Mouse (Mus musculus): ENCODE results near the gene Srsf12.

DNA sequence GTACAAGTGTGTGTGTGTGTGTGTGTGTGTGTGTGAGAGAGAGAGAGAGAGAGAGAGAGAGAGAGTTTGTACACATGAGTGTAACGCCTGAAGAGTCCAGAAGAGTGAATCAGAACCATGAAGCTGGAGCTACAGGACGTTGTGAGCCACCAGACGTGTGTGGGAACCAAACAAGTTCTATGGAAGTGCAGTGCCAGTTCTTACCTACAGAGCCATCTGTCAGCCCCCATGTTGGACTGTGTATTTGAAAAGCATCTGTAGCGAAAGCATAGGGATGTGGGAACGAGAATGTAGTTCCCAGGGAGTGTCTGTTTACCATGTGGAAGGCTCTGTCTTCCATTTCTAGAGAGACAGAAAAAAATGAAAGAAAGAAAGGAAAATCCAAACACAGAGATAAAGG, 25.3 kb upstream of the Srsf12 start:
- TF ChIP-seq CTCF (IDR thresholded peaks at IDR 0.05; ENCODE audit: low read depth) (no peak), EP300 (IDR thresholded peaks at IDR 0.05; ENCODE audit: low read depth) (no peak)

Measured in heart, postnatal 0 days (tissue).